ENCODE assay signal across 14 mouse cellular contexts in the genomic region with DNA sequence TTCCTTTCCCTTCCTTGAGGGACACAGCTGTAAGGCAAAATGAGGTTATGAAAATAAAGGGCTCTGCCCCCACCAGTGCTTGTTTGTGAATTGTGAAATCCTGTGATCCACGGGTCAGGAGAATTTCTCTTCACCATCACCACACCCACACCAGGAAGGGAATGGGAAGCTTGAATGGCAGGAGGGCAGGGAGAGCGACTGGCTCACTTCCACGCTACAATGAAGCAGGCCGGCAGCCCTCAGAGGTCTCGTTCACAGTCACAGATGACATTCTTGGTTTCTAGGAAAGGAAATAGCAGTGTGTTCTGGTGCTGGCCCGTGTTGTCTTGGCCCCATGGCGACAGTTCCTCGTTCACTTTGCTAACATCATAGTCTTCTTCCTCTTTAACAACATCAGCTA.
DNase-seq lines count a peak whose midpoint lies in the region; ATAC-seq and TF ChIP-seq lines count a peak whose summit lies in the region.
"Had no signal": no experiment of that assay in that cellular context is flagged by ENCODE, and none has a peak within 500 bp of the region (broad histone marks: within the 10 kb centered on the region; RNA-seq: fewer than 3 reads in every experiment).

No protein-coding gene starts in this region.

- H3K4me2 ChIP-seq in liver, embryonic 15.5 days, result no peak overlapping the region
- H3K4me2 ChIP-seq in liver, postnatal 0 days (ENCODE audit: low read depth, low read length), result no peak overlapping the region
- no peak overlapping the region for H3K4me2 ChIP-seq in forebrain, embryonic 12.5 days

- H3K4me1 ChIP-seq in liver, embryonic 15.5 days (replicated peaks), result peaks cover 27% of the 10 kb centered on the region
- peaks cover 27% of the 10 kb centered on the region for H3K4me1 ChIP-seq in liver, postnatal 0 days (ENCODE audit: insufficient read depth)
- H3K4me1 ChIP-seq in forebrain, embryonic 12.5 days, result peaks cover 3% of the 10 kb centered on the region; the same call in 1 of the 2 replicates

- no peaks in the 10 kb centered on the region for H3K27me3 ChIP-seq in liver, embryonic 15.5 days
- H3K27me3 ChIP-seq in liver, postnatal 0 days (ENCODE audit: insufficient read depth, low read length), result no peaks in the 10 kb centered on the region
- no peaks in the 10 kb centered on the region for H3K27me3 ChIP-seq in forebrain, embryonic 12.5 days

- 0 out of 2 replicates have a peak overlapping the region, but pooled peaks have one; percentile 0 for H3K27ac ChIP-seq in gastrocnemius, adult 2 months
- 0 out of 2 replicates have a peak overlapping the region, but pooled peaks have one; percentile 29 for H3K27ac ChIP-seq in liver, embryonic 15.5 days (replicated peaks)
- H3K27ac ChIP-seq in liver, postnatal 0 days (ENCODE audit: low read depth), result peak overlapping the region; percentile 57; the same call in 1 of the 2 replicates
- H3K27ac ChIP-seq in forebrain, embryonic 12.5 days, result no peak overlapping the region
- H3K27ac ChIP-seq: layer of hippocampus, adult 2 months had no signal

- H3K9me3 ChIP-seq in liver, embryonic 15.5 days (replicated peaks), result no peaks in the 10 kb centered on the region
- H3K9me3 ChIP-seq in liver, postnatal 0 days (ENCODE audit: low read length), result no peaks in the 10 kb centered on the region
- H3K9me3 ChIP-seq in forebrain, embryonic 12.5 days, result 0 out of 2 replicates have a peak, but pooled peaks cover 3% of the 10 kb centered on the region

- DNase-seq in gastrocnemius, adult 2 months, result no peak
- no peak for DNase-seq in gastrocnemius, postnatal 36 days
- DNase-seq in liver, result no peak
- DNase-seq in liver, postnatal 0 days, result no peak
- no peak for DNase-seq in thymus, postnatal 25 days
- DNase-seq: cerebellum, adult 18-20 months; embryo, embryonic 11 days; thymus, postnatal 14 days had no signal

- TF ChIP-seq CTCF in gastrocnemius, adult 2 months (IDR thresholded peaks at IDR 0.05), result no peak
- TF ChIP-seq CTCF in liver, postnatal 0 days (IDR thresholded peaks at IDR 0.05; ENCODE audit: low read depth), result no peak

- ATAC-seq in liver, embryonic 15.5 days (ENCODE audit: insufficient read depth), result no peak
- ATAC-seq in liver, postnatal 0 days, result peak; percentile 51
- ATAC-seq in megakaryocyte progenitor cell, adult 5-6 weeks (replicated peaks; ENCODE audit: poor library complexity), result peak; percentile 15; the same call in 1 of the 2 replicates
- no peak for ATAC-seq in forebrain, embryonic 12.5 days (ENCODE audit: low FRiP score)
- ATAC-seq: hindbrain, embryonic 16.5 days had no signal

- no peak for TF ChIP-seq EP300 in liver, postnatal 0 days (IDR thresholded peaks at IDR 0.05; ENCODE audit: low read depth)

- no peak overlapping the region for H3K9ac ChIP-seq in liver, embryonic 15.5 days
- H3K9ac ChIP-seq in liver, postnatal 0 days (replicated peaks), result no peak overlapping the region
- no peak overlapping the region for H3K9ac ChIP-seq in forebrain, embryonic 12.5 days

- H3K36me3 ChIP-seq in liver, embryonic 15.5 days (replicated peaks), result no peaks in the 10 kb centered on the region
- no peaks in the 10 kb centered on the region for H3K36me3 ChIP-seq in liver, postnatal 0 days (replicated peaks; ENCODE audit: insufficient read depth, low read length)
- no peaks in the 10 kb centered on the region for H3K36me3 ChIP-seq in forebrain, embryonic 12.5 days (replicated peaks)

- intact Hi-C loops in gastrocnemius, adult 2 months (cut with DNase I), result no loop called here
- intact Hi-C loops in gastrocnemius, postnatal 36 days (cut with DNase I), result no loop called here

- no peak overlapping the region for H3K4me3 ChIP-seq in gastrocnemius, adult 2 months
- no peak overlapping the region for H3K4me3 ChIP-seq in liver, embryonic 15.5 days (replicated peaks)
- H3K4me3 ChIP-seq in liver, postnatal 0 days (ENCODE audit: low read depth, low read length), result no peak overlapping the region
- H3K4me3 ChIP-seq in forebrain, embryonic 12.5 days (replicated peaks), result no peak overlapping the region
- H3K4me3 ChIP-seq: erythroblast, embryonic 14.5 days; layer of hippocampus, adult 2 months had no signal

- 24% methylated on average over 8 of the region's 8 CpGs for WGBS in liver, embryonic 15.5 days (ENCODE audit: insufficient replicate concordance)
- 24% methylated on average over 8 of the region's 8 CpGs for WGBS in liver, postnatal 0 days (ENCODE audit: insufficient replicate concordance)
- 85% methylated on average over 8 of the region's 8 CpGs for WGBS in forebrain, embryonic 12.5 days

Comparison
In these comparisons a context has a peak if more than half of its experiments do, and no peak if none do; other contexts are left out.
1. ATAC-seq: peak in liver, postnatal 0 days (single experiment) and megakaryocyte progenitor cell, adult 5-6 weeks (single experiment); none in liver, embryonic 15.5 days (single experiment) and forebrain, embryonic 12.5 days (single experiment).